Mouse (Mus musculus): ENCODE measurements around the gene Gpr183.

DNA sequence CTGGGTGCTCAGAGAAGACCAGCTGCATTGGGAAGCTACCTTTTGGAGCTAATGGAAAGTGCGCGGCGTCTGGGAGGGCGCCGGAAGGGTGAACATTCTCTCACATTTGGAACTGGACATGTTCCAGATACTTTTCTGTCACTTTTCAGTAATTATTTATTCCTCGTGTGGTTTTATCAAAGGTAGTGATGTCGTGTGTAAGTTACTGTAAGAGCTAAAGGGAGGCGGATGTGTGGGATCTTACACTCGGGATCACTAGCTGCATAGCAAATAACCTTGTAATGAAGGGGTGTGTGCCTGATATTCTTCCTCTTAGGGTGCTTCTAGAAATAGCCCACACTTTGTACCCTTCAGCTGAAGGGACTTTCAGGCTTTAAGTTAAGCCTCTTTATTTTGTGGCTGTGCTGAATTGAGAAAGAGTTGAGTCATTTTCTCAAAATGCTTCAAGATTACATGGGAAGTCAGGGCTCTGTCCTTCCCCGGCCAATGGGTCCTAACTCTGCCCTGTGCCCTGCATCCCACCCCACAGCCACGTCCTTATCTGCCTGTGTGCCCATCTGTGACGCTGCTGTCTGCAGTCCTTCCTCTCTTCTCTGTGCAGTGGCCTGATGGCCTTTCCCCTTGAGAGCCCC, 3.4 kb downstream of the Gpr183 start:
- TF ChIP-seq CTCF (IDR thresholded peaks at IDR 0.05; ENCODE audit: low read depth, low read length): no peak
- TF ChIP-seq EP300 (IDR thresholded peaks at IDR 0.05; ENCODE audit: insufficient read depth, low read depth, low read length): no peak
